Mouse (Mus musculus) neural tube, embryonic 13.5 days (tissue): ENCODE data around the gene Slc6a13. TPM values are rescaled to one million over a fixed set of nuclear protein-coding genes. Genes with fewer than 3 reads are reported as not detected.

ENCODE experiments used
- ATAC-seq: fragments of 200-750 bp; cut with Nextera tagmentation; 2 replicates; pipeline ENCODE4 v1.8.0; 2017; ENCODE audit warnings: low read depth, mild to moderate bottlenecking, moderate TSS enrichment, moderate library complexity
- H3K27ac ChIP-seq: fragments of 300-500 bp; sonication (generic); replicated peaks from 2 replicates; pipeline ENCODE4 v1.5.1; 2015; ENCODE audit warnings: moderate library complexity, mild to moderate bottlenecking, inconsistent platforms
- H3K27me3 ChIP-seq: fragments of 300-500 bp; sonication (generic); 2 replicates; pipeline ENCODE4 v1.6.1; 2015; ENCODE audit warnings: mild to moderate bottlenecking, inconsistent platforms
- H3K36me3 ChIP-seq: fragments of 300-500 bp; sonication (generic); 2 replicates; pipeline ENCODE4 v1.6.1; 2015; ENCODE audit warnings: mild to moderate bottlenecking, inconsistent platforms
- H3K4me1 ChIP-seq: fragments of 300-500 bp; sonication (generic); replicated peaks from 2 replicates; pipeline ENCODE4 v1.6.1; 2015; ENCODE audit warnings: inconsistent platforms
- H3K4me2 ChIP-seq: fragments of 300-500 bp; sonication (generic); 2 replicates; pipeline ENCODE4 v1.6.1; 2015; ENCODE audit warnings: inconsistent platforms, mild to moderate bottlenecking, moderate library complexity
- H3K4me3 ChIP-seq: fragments of 300-500 bp; sonication (generic); 2 replicates; pipeline ENCODE4 v1.5.1; 2015; ENCODE audit warnings: mild to moderate bottlenecking, inconsistent platforms
- H3K9ac ChIP-seq: fragments of 300-500 bp; sonication (generic); 2 replicates; pipeline ENCODE4 v1.6.1; 2015; ENCODE audit warnings: moderate library complexity, mild to moderate bottlenecking, inconsistent platforms
- H3K9me3 ChIP-seq: fragments of 300-500 bp; sonication (generic); 2 replicates; pipeline ENCODE4 v1.6.1; 2016; ENCODE audit warnings: inconsistent platforms
- WGBS: fragments of 180-500 bp; shearing (Covaris S2); methylation state at CpG from one replicate; pipeline ENCODE4 v1.1.7; 2015; 5-methylcytosine and 5-hydroxymethylcytosine counted together
- polyA plus RNA-seq: library from polyadenylated mRNA; unstranded; fragments of >200 nt; fragmentation: Nextera tagmentation; extraction: Ambion mirVana; gene quantifications from 2 replicates; pipeline ENCODE4 v1.2.1, GENCODE M21; 2015

The Slc6a13 gene
- polyA plus RNA-seq, 1 experiment from 2014 or later: 34.5 TPM

DNA sequence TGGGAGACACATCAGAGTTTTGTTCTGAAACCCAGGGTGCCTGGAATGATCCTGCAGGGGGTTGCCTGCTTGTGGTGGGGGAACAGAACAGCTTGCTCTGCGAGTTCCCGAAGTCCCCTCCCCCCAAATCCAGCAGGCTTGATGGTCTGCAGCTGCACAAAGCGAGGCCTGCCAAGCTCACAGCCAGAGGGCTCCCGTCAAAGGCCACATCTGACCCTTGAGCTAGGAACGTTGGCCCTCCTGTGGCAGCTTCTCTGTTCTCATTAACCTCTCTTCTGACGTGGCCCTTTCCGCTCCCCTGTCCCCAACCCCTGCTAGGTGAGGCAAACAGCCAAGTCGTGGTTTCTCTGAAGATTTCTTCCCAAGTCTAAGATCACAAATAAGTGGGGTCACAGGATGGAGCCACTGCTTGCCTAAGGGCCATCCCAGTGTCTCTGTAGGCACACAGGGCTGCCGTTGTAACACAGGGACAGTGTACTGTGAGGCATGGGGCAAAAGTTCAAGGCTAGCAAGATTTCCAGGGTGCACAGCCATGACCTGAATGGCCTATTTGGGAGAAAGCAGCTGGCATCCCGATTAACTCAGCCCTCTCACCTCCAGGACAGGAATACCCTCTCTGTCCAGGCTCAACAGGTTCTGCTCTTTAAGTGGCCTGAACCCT, 30.0 kb downstream of the Slc6a13 start:
- Histone ChIP-seq H3K27me3 (no peaks in the 10 kb centered on the region), H3K9ac (no peak overlapping the region), H3K4me2 (no peak overlapping the region), H3K36me3 (no peaks in the 10 kb centered on the region), H3K4me1 (peaks cover 15% of the 10 kb centered on the region), H3K4me3 (no peak overlapping the region), H3K27ac (no peak overlapping the region), H3K9me3 (no peaks in the 10 kb centered on the region)
- 8% methylated on average over 10 of the region's 10 CpGs for WGBS
- no peak for ATAC-seq

- no peaks in the 10 kb centered on the region for H3K9me3 ChIP-seq
- H3K36me3 ChIP-seq: no peaks in the 10 kb centered on the region
- peaks cover 3% of the 10 kb centered on the region; the same call in 1 of the 2 replicates for H3K27me3 ChIP-seq
- H3K4me1 ChIP-seq: no peaks in the 10 kb centered on the region
- H3K4me3 ChIP-seq: no peak overlapping the region
- ATAC-seq: no peak
- no peak overlapping the region for H3K4me2 ChIP-seq
- H3K9ac ChIP-seq: no peak overlapping the region
- 87% methylated on average over 9 of the region's 9 CpGs for WGBS
- H3K27ac ChIP-seq: no peak overlapping the region
Measured at GRCm38 (mm10) chr6:121335841-121336240, 35.8 kb downstream of the Slc6a13 start.

DNA sequence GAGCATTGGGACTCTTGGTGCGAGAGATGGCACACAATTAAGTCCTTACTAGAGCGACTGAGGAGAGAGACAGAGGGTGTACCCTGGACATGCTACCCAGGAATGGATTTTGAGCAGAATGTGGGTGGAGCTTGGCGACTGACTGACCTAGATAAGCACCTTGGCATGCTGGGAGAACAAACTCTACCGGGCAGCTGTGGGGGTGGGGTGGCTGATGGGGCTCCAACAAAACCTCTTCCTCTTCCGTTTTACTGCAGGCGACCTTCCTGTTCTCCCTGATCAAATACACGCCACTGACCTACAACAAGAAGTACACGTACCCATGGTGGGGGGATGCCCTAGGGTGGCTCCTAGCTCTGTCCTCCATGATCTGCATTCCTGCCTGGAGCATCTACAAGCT, 36.5 kb downstream of the Slc6a13 start:
- Histone ChIP-seq H3K27me3 (peaks cover 3% of the 10 kb centered on the region; the same call in 1 of the 2 replicates), H3K4me3 (no peak overlapping the region), H3K9ac (no peak overlapping the region), H3K9me3 (no peaks in the 10 kb centered on the region), H3K4me1 (no peaks in the 10 kb centered on the region), H3K36me3 (no peaks in the 10 kb centered on the region), H3K27ac (no peak overlapping the region), H3K4me2 (no peak overlapping the region)
- WGBS: 72% methylated on average over 8 of the region's 8 CpGs
- no peak for ATAC-seq

GRCm38 (mm10) chr6:121337229-121337628, 37.2 kb downstream of the Slc6a13 start:
- no peak for ATAC-seq
- H3K4me3 ChIP-seq: no peak overlapping the region
- 93% methylated on average over 9 of the region's 9 CpGs for WGBS

GRCm38 (mm10) chr6:121337770-121338518, 37.9 kb downstream of the Slc6a13 start:
- H3K4me2 ChIP-seq: no peak overlapping the region
- ATAC-seq: peak; percentile 85
- no peak overlapping the region for H3K9ac ChIP-seq
- no peaks in the 10 kb centered on the region for H3K9me3 ChIP-seq
- no peak overlapping the region for H3K4me3 ChIP-seq
- 29% methylated on average over 3 of the region's 3 CpGs for WGBS
- H3K4me1 ChIP-seq: peaks cover under 1% of the 10 kb centered on the region
- no peak overlapping the region for H3K27ac ChIP-seq
- H3K36me3 ChIP-seq: no peaks in the 10 kb centered on the region
- peaks cover 3% of the 10 kb centered on the region for H3K27me3 ChIP-seq

More at GRCm38 (mm10) chr6:121337229-121337628, 37.2 kb downstream of the Slc6a13 start:
- Histone ChIP-seq H3K4me2 (no peak overlapping the region), H3K4me1 (no peaks in the 10 kb centered on the region), H3K36me3 (no peaks in the 10 kb centered on the region), H3K27ac (no peak overlapping the region), H3K27me3 (peaks cover 3% of the 10 kb centered on the region; the same call in 1 of the 2 replicates), H3K9me3 (no peaks in the 10 kb centered on the region), H3K9ac (no peak overlapping the region)

- 44% methylated on average over 4 of the region's 4 CpGs for WGBS
- Histone ChIP-seq H3K27ac (no peak overlapping the region), H3K4me3 (no peak overlapping the region), H3K27me3 (peaks cover 3% of the 10 kb centered on the region), H3K9me3 (no peaks in the 10 kb centered on the region), H3K4me1 (peaks cover 6% of the 10 kb centered on the region), H3K4me2 (no peak overlapping the region), H3K36me3 (no peaks in the 10 kb centered on the region), H3K9ac (no peak overlapping the region)
- peak; percentile 35; the same call in 1 of the 2 replicates for ATAC-seq
Measured at GRCm38 (mm10) chr6:121338519-121338896, 38.5 kb downstream of the Slc6a13 start.

- WGBS: 84% methylated on average over 6 of the region's 6 CpGs
- no peak overlapping the region for H3K27ac ChIP-seq
Measured at GRCm38 (mm10) chr6:121341650-121342049, 41.6 kb downstream of the Slc6a13 start.

DNA sequence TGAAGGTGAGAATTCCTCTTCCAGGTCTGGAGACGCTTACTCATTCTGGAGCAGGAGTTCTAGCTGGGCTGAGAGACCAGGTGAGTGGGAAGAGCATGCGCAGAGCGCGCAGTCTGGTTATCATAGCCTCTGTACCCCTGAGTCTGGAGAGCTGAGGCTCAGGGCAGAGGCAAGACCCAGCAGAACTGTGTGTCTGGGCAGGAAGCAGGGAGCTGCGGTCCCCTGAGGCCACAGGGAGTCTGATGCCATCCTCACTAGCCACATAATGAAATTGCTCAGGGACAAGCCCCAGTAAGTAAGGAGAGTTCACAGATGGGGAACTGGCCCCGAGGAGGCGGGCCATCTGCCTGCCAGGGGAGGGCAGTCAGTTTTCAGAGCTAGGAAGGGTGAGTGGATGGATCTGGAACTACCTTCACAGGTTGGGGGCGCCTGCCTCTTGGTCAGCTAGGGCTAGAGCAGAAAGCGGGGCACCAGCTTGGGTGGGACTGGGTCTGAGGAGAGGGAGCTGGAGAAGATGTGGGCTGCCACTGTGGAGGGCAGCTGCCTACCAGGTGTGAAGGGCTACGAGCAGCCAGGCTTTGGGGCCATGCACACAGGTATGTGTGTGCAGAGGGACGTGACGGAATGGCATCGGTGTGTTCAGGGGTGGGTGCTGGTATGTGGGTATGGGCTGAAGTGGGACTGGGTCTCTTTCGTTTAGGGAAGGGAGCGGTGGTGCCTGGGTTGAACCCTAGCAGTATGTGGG, 43.2 kb downstream of the Slc6a13 start, which contains the start of gene Slc6a12:
TSS of gene Slc6a12 (plus strand) at position 51 of the 745 bp plus-strand sequence.
- H3K9ac ChIP-seq: no peak within 1 kb of the TSS
- H3K4me1 ChIP-seq: peaks cover 16% of the 10 kb centered on the region
- H3K9me3 ChIP-seq: no peaks in the 10 kb centered on the region
- ATAC-seq: no peak
- no peak within 1 kb of the TSS for H3K4me3 ChIP-seq
- no peaks in the 10 kb centered on the region for H3K36me3 ChIP-seq
- H3K27ac ChIP-seq: no peak within 1 kb of the TSS
- 77% methylated on average over 15 of the region's 15 CpGs for WGBS
- peaks cover 9% of the 10 kb centered on the region for H3K27me3 ChIP-seq
- H3K4me2 ChIP-seq: no peak within 1 kb of the TSS

More at GRCm38 (mm10) chr6:121341650-121342049, 41.6 kb downstream of the Slc6a13 start:
- Histone ChIP-seq H3K9ac (no peak overlapping the region), H3K36me3 (no peaks in the 10 kb centered on the region), H3K27me3 (peaks cover 9% of the 10 kb centered on the region), H3K4me1 (peaks cover 16% of the 10 kb centered on the region), H3K4me3 (no peak overlapping the region), H3K4me2 (no peak overlapping the region), H3K9me3 (no peaks in the 10 kb centered on the region)
- no peak for ATAC-seq

DNA sequence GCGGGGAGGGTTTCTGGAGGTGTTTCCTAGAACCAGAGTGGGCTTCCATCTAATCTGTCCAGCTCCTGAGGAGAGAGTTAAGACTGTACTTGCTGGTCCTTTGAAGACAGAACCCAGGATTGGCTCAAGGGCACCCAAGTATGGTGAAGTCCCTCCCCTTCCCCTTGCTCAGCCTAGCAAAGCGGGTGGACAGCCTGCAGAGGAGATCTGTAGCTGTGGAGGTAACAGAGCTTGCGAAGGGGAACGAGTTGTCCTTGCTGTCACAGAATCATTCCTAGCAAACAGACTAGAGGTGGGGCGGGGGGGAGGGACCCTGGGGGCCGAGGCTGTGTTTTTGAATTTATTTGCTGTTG, 43.7 kb downstream of the Slc6a13 start:
- Histone ChIP-seq H3K4me1 (peaks cover 16% of the 10 kb centered on the region), H3K4me3 (no peak overlapping the region), H3K27ac (no peak overlapping the region), H3K36me3 (no peaks in the 10 kb centered on the region), H3K9ac (no peak overlapping the region), H3K4me2 (no peak overlapping the region), H3K9me3 (no peaks in the 10 kb centered on the region), H3K27me3 (peaks cover 9% of the 10 kb centered on the region)
- WGBS: 69% methylated on average over 6 of the region's 6 CpGs
- no peak for ATAC-seq

DNA sequence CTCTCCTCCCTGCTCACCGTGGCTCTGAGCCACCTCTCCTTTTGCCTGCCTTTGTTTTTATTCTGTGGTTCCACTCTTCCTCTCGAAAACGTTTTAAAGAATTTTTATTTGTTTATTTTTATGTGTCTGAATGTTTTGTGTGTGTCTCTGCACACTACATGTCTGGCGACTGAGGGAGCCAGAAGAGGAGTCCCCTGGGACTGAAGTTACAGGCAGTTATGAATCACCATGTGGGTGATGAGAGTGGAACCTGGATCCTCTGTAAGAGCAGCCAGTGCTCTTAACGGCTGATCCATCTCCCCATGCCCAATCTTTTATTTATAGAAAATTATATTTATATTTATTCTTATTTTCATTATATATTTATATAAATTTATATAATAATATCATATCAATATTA, 44.3 kb downstream of the Slc6a13 start:
- 61% methylated on average over 5 of the region's 5 CpGs for WGBS

DNA sequence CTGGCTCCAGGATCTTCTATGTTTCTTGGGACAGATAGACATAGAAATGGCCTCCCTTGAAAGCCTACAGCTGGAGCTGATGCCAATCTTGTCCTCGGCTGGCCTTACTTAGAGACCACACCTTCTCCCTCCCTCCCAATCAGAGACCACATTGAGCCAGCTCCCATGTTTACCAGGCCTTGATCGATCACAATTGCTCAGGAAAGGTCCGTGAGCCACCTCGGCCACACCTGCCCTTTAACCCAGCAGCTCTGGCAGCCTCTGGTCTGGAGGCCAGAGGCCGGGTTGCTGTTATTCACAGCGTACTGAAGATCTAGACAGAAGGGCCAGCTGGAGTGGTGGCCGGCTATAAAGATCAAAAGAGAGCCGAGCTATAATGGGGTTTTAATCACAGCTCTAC, 46.4 kb downstream of the Slc6a13 start:
- Histone ChIP-seq H3K36me3 (no peaks in the 10 kb centered on the region), H3K4me3 (no peak overlapping the region), H3K9ac (no peak overlapping the region), H3K4me1 (peaks cover 16% of the 10 kb centered on the region), H3K27me3 (peaks cover 6% of the 10 kb centered on the region), H3K9me3 (no peaks in the 10 kb centered on the region), H3K4me2 (no peak overlapping the region), H3K27ac (no peak overlapping the region)
- ATAC-seq: no peak
- WGBS: 14% methylated on average over 8 of the region's 8 CpGs

More for the DNA sequence above, 44.3 kb downstream of the Slc6a13 start:
- Histone ChIP-seq H3K4me2 (no peak overlapping the region), H3K27ac (no peak overlapping the region), H3K27me3 (peaks cover 9% of the 10 kb centered on the region), H3K9me3 (no peaks in the 10 kb centered on the region), H3K36me3 (no peaks in the 10 kb centered on the region), H3K4me1 (peaks cover 16% of the 10 kb centered on the region), H3K9ac (no peak overlapping the region), H3K4me3 (no peak overlapping the region)
- no peak for ATAC-seq

DNA sequence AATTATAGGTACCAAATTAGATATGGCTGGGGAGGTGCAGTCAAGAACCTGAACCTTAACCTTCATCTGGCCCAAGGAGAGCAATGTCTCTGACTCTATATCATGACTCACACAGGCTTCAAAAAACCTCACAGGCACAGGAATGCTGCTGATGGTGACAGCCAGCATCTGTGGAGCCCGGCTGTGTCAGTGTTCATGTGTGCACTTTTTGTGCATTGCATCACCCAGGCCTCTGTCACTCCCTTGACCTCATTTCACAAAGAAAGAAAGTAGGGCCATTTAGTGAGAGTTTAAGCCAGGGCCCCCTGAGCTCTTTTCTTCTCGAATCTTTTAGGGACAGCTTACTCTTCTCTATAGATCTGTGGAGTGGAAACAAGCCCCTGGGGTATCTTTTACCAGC, 52.2 kb downstream of the Slc6a13 start:
- H3K4me3 ChIP-seq: no peak overlapping the region
- ATAC-seq: no peak
- no peak overlapping the region for H3K27ac ChIP-seq
- no peak overlapping the region for H3K4me2 ChIP-seq
- H3K27me3 ChIP-seq: no peaks in the 10 kb centered on the region
- H3K9me3 ChIP-seq: no peaks in the 10 kb centered on the region
- H3K36me3 ChIP-seq: no peaks in the 10 kb centered on the region
- WGBS: 30% methylated on average over 2 of the region's 2 CpGs
- H3K9ac ChIP-seq: no peak overlapping the region
- no peaks in the 10 kb centered on the region for H3K4me1 ChIP-seq
